Mouse (Mus musculus) layer of hippocampus, adult 9-10 months (tissue): ENCODE measurements at regions not wholly inside any gene's neighbourhood (a gene's known extent, or its start where the extent isn't known, plus 50 kb on each side); places are given as distances from the start of the nearest gene placed in this dataset.

ENCODE experiments used
- DNase-seq: peaks from one replicate; pipeline ENCODE4 v3.0.0; 2022; ENCODE audit warnings: low spot score

DNA sequence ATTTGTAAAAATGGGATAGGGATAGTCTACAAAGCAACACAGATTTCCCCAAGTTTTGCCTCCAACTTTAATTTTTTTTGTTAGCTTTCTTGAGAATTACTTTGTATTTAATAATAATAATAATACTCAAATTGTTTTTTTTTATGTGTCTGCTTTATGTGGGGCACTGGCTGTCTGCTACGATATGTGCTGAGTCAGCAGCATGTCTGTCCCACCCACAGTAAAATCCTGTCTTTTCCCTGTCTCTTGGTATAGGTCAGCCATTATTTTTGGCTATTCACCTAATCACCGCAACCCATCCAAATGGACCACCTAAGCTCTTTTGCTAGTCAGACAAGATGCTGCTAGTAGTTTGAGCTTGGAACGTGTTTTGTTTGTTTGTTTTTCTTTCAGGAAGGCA is 473.0 kb downstream of the Hs3st4 start:
- DNase-seq, result no peak

DNA sequence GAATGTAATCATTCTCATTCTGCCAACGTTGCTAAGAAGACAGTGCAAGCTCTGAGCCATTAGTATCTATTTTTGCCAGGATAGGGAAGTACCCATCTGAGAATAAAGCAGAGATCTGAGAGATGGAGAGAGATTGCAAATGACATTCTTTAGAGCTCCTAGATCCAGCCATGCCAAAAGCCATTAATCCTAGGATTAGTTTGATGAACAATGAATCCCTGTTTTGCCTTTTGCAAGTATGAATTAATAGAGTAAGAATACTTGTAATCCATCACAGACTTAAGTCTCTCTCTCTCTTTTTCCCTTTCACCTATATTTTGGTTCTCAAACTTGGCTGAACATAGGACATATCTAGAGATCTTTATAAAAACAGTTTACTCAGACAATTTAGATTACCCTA is 504.7 kb downstream of the Hs3st4 start:
- DNase-seq, result no peak

GRCm38 (mm10) chr7:124491109-124491793 is 508.6 kb downstream of the Hs3st4 start:
- DNase-seq, result no peak

DNA sequence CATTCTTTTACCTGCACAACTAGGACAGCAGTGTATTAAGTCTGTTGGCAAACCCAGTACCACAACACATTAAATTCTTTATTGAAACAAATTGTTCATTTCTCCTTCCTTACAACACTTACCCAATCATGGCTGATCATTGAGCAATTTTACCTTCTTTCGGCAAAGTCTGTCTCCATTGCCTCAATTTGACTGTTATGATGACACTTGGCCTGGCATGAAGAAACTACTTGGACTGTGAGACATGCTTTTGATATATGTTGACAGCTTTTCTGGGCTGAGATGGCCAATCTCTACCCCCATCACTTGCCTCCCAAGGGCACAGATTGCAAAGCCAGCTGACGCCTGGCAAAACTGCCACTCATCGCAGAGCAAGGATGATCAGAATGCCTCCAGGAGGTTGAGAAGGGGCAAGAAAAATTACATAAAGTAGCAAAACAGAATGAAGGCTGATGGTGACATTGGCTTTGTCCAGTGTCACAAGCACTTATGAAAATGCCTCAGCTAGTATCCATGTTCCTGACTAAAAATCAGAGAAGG is 509.3 kb downstream of the Hs3st4 start:
- DNase-seq, result no peak

DNA sequence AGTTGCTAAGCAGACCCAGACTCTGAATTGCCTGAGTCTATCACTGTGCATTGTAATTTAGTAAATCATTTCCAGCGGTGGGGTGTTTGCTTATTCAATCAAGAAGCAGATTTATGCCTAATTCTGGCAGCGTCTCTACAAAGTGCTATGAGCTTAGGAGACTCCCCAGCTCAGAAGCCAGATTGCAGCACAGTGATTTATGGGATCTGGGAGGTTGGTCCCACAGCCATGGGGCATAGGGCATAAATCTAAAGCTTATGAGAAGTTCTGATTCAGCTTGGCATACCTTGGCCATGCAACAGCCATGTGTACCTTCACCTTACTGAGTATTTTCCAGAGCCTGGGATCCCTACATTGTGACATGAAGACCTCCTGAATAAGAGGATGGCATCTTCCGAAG is 518.0 kb downstream of the Hs3st4 start:
- no peak for DNase-seq

DNA sequence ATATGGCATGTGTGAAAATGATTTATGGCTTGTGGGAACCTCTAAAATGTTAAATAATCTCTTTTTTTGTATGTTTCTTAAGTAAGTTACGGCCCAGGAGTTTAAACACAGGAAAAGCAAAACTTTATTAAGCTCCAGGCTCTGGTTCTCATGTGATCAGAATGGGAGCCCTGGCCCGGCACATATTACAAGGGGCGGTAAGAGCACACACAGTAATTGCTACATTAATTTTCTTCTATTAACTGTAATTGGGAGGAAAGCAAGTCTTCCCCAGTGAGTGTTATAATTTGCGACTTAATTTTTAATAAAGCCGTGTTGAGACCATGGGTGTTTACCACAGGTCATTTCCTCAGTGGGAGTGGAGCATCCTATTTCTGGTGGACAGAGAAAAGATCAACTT is 520.1 kb downstream of the Hs3st4 start:
- no peak for DNase-seq

DNA sequence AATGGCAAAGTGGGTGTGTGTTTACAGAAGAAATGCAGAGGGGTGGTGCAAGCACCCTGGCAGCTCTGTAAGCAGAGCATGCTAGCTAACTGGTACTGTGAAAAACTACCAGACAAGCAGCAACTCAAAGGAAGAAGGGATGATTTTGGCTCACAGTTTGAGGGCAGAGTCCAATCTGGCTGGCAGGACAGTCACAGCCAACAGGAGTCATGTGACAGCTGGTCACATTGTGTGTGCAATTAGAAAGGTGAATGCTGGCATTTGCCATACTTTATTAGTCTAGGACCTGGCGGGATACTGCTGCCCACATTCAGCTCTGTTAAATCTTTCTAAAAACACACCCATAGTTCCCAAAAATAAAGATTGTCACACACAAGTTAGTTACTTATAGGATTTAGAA is 566.4 kb downstream of the Hs3st4 start:
- no peak for DNase-seq

DNA sequence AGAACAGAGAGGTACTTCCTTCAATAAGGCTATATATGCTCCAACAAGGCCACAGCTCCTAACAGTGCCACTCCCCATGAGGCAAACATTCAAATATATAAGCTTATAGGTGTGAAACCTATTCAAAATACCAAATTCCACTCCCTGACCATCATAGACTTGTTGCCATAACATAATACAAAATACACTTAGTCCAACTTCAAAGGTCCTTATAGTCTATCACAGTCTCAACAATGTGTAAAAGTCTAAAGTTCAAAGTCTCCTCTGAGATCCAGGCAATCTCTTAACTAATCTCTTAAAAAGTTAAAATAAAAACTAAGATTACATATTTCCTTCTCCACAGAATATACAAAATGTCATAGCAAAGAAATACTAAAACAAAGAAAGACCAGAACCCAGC is 574.5 kb downstream of the Hs3st4 start:
- no peak for DNase-seq

DNA sequence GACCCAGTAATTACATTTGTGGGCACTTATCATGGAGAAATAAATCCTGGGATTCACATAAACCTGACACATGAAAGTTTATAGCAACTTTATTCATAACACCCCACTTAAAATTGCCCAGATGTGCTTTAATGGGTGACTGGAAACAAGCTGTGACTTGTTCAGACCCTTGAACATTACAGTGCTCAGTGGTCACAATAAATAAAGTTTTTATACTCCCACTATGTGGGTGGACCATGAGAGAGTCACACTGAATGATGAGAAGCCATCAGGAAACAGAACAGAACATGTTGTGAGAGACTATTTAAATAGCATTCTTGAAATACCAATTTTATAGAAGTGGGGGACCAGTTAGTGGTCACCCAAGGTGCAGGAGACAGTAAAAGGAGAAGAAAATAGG is 588.1 kb downstream of the Hs3st4 start:
- DNase-seq, result no peak

DNA sequence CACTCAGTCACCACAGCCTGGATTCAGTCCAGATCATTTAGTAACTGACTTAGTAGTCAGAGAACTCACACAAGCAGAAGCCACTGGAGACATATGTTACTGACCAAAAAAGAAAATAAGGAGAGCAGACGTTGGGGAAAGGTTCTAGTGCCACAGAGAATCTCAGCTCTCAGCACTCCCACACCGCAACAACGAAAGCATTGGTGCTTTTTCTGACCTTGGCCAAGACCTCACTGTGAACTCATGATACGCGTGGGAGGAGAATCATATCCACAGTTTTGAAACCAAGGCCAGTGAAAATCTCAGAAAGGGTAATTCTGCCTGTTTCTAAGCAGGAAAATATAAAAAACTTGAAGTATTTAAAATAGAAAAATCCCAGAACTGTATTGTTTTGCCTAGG is 591.0 kb downstream of the Hs3st4 start:
- DNase-seq, result no peak

- DNase-seq, result no peak
These were observed 598.7 kb downstream of the Hs3st4 start for GRCm38 (mm10) chr7:124581342-124581741.

DNA sequence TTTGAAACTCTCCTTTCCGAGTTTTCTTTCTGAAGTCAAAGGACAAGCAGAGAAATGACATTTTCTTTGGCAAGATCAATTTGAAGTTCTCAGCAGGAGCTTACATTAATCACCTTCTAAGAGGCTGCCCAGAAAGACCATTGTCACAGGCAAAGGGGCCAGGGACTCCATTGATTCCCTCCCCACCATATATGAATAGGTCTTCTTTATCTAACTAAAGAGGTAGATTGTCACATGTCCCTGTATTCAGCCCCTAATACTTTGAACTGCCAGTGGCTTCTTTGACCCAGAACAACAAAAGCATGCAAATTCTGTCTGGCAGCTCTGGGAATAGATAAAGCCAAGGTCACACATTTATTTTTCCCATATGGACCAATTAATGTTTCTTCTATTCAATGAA is 602.6 kb downstream of the Hs3st4 start:
- no peak for DNase-seq

- DNase-seq, result no peak
These were observed 608.7 kb downstream of the Hs3st4 start for GRCm38 (mm10) chr7:124591369-124591768.

DNA sequence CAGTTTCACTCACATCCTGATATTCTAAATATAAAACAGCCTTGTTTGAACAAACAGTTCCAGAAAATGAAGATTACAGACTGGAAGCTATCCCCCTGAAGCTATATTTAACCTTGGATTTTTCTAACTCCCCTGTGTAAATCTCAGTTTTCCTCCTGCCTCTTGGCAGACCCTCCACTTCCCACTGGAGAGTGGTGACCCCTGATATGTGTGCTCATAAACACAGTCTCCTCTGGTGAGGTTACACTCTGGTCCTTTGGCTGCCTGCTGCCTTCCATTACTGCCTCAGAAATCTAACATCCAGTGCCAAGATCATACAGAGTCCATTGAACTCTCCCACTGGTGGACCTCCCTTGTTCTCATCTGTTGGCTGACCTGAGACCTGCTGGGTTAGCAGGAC is 610.8 kb downstream of the Hs3st4 start:
- DNase-seq, result no peak

DNA sequence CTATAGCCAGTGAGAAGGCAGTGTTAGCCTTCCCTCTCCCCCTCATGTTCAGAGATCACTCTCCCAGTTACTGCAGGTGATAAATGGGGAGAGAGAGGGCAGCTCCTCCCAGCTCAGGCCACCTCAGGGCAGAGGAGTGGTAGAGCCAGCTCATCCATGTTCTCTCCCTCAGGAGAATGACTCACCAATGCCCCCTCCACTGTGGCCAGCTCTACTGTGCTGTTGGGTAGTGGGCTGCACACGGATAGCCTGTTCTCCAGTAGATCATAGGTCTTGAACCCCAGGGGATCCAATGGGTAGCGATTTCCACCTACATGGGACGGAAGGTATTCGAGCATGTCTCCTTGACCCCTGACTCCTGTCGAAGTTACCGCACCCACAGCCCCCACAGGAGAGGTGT is 618.1 kb downstream of the Hs3st4 start:
- no peak for DNase-seq

DNA sequence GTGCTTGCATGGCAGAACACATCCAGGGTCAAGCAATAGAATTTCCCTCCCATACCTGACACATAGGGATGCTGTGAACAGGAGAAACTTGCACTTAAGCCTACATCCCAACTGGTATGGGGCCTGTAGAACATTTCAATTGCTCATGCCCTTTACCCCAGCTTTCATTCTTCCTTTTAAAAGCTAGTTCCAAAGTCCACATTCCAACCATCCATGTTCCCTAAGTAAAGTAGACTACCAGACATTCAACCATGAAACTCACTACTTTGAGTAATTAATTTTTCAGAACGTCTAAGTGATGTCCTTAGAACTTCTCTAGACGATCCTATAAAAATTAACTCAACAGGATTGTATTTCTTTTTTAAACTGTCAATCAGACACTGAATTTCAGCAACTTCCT is 621.9 kb downstream of the Hs3st4 start:
- no peak for DNase-seq

- no peak for DNase-seq
These were observed 623.3 kb downstream of the Hs3st4 start for GRCm38 (mm10) chr7:124605978-124606377.

DNA sequence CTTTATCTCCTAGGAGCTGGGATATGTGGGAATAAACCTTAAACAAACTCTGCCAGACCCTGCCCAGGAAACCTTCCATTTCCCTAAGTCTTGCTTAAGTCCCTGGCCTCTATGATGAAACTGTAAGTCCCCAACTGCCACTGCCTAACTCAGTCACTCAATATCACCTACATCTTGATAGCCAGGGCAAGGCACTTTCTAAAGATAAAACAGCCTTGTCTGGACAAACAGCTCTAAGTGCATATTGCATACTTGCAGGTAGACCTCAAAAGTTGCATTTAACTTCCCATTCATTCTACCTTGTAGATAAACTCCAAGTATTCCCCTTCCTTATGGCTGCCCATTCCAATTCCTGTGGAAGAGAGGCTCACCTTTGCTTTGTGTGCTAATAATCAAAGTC is 624.4 kb downstream of the Hs3st4 start:
- DNase-seq, result no peak

DNA sequence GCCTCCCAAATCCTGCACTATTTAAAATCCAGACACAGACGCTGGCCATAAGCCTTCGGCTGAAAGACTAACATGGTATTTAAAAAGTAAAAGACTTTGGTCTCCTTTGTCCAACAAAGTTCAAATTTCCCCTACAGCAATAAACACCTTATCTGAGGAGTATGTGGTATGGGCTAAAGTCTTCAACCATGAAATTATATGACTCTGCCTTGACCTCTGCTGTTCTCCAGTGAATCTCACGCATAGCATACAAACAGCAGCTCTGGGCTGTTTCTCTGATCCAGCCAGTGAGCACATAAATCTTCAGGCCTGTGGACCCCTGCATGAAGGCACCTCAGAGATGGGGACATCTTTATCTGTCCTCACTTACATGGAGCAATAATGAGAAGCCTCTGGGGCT is 627.8 kb downstream of the Hs3st4 start:
- no peak for DNase-seq

DNA sequence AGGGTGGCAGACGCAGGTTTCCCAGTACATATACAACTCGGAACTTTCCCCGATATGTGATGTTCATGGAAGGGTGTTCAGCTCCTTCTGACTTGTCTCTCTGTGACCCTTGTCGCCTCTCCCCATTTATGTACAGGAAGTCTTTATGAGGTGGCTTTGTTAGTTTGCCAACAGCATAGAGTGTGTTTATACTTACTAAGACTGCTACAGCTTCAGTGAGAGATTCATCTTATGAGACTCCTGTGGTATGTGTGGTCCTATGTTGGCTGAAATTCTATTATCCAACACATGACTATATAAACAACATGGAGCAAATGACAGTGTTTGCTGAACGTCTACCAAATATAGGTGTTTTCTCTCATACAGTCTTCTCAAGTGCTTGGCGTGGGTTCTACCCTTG is 664.5 kb downstream of the Hs3st4 start:
- no peak for DNase-seq

GRCm38 (mm10) chr7:124667180-124667968 is 684.7 kb downstream of the Hs3st4 start:
- DNase-seq, result no peak

- no peak for DNase-seq
These were observed 685.4 kb downstream of the Hs3st4 start for GRCm38 (mm10) chr7:124668058-124668457.

GRCm38 (mm10) chr7:124670477-124670876 is 687.8 kb downstream of the Hs3st4 start:
- DNase-seq, result no peak

GRCm38 (mm10) chr7:124671117-124671516 is 688.4 kb downstream of the Hs3st4 start:
- DNase-seq, result no peak
